Mouse (Mus musculus): ENCODE data around the gene Vps72. TPM values are rescaled to one million over a fixed set of nuclear protein-coding genes. Genes with fewer than 3 reads are reported as not detected.
"Not testable (repeated sequence)": the region's sequence is repeated elsewhere in the genome, so short reads cannot be mapped to it uniquely, and the experiment has no call there.

Gene Vps72
- total RNA-seq, 1 experiment = 35.7 TPM

DNA sequence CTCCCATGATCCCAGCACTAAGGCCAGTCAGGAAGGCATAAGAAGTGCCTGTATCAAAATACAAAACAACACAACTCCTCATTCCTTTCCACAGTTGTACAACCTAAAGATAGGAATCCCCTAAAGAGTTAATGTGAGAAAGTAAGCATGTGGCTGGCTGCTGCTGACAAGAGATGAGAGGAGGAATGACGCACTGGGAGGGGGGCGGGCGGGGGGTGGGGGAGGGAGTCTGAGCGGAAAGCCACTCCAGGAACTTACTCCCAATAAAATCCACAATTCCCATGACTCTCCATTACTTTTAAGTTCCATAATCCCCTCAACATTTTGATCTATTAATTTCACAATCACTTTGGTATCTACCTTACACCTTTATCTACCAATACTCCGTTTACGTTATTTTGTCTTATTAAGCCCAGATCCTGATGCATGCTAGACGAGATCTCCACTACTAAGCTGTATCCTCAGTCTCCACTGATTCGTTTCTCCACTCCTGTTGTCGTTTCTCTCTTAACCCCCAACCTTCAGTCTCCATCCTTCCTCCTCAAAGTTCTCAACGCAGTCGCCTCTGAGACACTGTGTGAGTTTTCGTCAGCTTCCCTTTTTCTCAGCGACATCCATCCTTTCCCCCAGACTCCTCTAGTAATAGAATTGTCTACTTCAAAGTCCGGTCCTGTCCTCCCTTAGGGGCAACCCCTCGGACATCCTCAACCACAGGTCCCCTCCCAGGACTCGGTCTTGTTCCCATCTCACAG is 5.1 kb upstream of the Vps72 start:
- Histone ChIP-seq H3K9ac (ENCODE audit: insufficient read depth, low read depth, low read length, poor library complexity, severe bottlenecking) (peak overlapping the region; percentile 89), H3K4me1 (ENCODE audit: control insufficient read depth in 2 of 2, insufficient read depth in 2 of 2, low read length in 2 of 2, poor library complexity in 1 of 2) (peaks cover 0 to 1% of the 10 kb centered on the region in 2 experiments; a peak in 1 of 4 replicates), H3K36me3 (ENCODE audit: control insufficient read depth, insufficient read depth, low read length, poor library complexity, severe bottlenecking) (peaks cover 5% of the 10 kb centered on the region; the same call in 1 of the 2 replicates), H3K4me3 (ENCODE audit: insufficient read depth in 1 of 2, low read depth in 1 of 2, low read length in 2 of 2, poor library complexity in 1 of 2, severe bottlenecking in 1 of 2) (peak overlapping the region; percentile 85 to 89), H3K9me3 (ENCODE audit: control insufficient read depth, insufficient read depth, low read depth, low read length) (no peaks in the 10 kb centered on the region), H3K27ac (ENCODE audit: insufficient read depth, low read depth, low read length, poor library complexity, severe bottlenecking) (peak overlapping the region; percentile 59)
- no peak for TF ChIP-seq ZNF384 (IDR thresholded peaks at IDR 0.05; ENCODE audit: low read depth, low read length)
- in situ Hi-C loops (cut with MboI; ENCODE audit: low sequenced_read_pairs in 2 of 2, unreplicated experiment in 2 of 2) = no loop called here
- no peak for DNase-seq (ENCODE audit: low read depth, low spot score)

DNA sequence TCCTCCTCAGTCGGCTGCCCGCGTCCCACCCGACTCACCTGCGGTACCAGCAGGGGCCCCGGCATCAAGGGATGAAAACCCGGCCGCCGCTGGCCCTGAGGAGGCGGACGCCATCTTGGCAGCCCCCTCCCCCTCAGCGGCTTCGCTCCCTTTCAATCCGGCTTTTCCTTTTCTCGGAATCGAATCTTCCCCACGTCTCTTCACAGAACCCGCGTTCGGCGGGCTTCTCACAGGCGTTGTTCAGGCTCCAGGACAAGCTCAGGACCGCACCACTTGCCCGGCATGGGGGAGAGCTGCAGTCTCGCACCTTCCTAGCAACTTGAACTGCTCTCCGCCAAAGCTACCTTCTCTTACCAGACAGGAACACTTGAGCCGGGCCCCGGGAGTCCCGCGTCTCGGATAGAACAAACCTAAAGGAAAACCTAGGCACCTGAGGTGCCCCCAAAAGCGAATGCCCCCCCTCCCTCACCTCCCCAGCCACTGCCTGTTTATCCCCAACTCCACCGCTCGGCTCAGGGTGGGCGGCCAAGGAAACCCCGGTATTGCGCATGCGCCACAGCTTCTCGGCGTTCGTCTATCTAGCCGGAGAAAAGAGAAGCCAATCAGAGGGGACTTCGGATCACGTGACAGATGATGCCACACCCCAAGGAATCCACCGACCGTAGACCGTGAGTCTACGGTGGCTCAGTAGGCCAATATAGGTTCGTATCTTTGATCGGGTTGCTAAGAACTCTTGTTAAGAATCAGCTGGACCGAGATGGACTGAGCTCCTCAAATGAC is 4.3 kb upstream of the Vps72 start, which contains the start of gene Pip5k1a:
Pip5k1a (minus strand) TSS at position 593 of the 780 bp plus-strand sequence.
- Histone ChIP-seq H3K9ac (ENCODE audit: insufficient read depth, low read depth, low read length, poor library complexity, severe bottlenecking) (peak within 1 kb of the TSS; percentile 89), H3K36me3 (ENCODE audit: control insufficient read depth, insufficient read depth, low read length, poor library complexity, severe bottlenecking) (peaks cover 5% of the 10 kb centered on the region; the same call in 1 of the 2 replicates), H3K4me3 (ENCODE audit: insufficient read depth in 1 of 2, low read depth in 1 of 2, low read length in 2 of 2, poor library complexity in 1 of 2, severe bottlenecking in 1 of 2) (peak within 1 kb of the TSS; percentile 85 to 89), H3K27ac (ENCODE audit: insufficient read depth, low read depth, low read length, poor library complexity, severe bottlenecking) (peak within 1 kb of the TSS; percentile 59), H3K9me3 (ENCODE audit: control insufficient read depth, insufficient read depth, low read depth, low read length) (no peaks in the 10 kb centered on the region), H3K4me1 (ENCODE audit: control insufficient read depth in 2 of 2, insufficient read depth in 2 of 2, low read length in 2 of 2, poor library complexity in 1 of 2) (peaks cover 0 to 1% of the 10 kb centered on the region in 2 experiments; a peak in 1 of 4 replicates)
- DNase-seq (ENCODE audit: low read depth, low spot score) = peak; percentile 96
- in situ Hi-C loops (cut with MboI; ENCODE audit: low sequenced_read_pairs in 2 of 2, unreplicated experiment in 2 of 2) = no loop called here
- TF ChIP-seq CHD2 (IDR thresholded peaks at IDR 0.05; ENCODE audit: low read depth, low read length) (no peak), ZNF384 (IDR thresholded peaks at IDR 0.05; ENCODE audit: low read depth, low read length) (no peak), MAFK (IDR thresholded peaks at IDR 0.05; ENCODE audit: insufficient read depth, low read depth, low read length) (no peak), HCFC1 (IDR thresholded peaks at IDR 0.05; ENCODE audit: borderline replicate concordance, insufficient read depth, low read length) (peak; percentile 65; the same call in 1 of the 2 replicates)

GRCm38 (mm10) chr3:95107308-95107707 is 3.5 kb upstream of the Vps72 start:
- DNase-seq (ENCODE audit: low read depth, low spot score); H3K27ac ChIP-seq (ENCODE audit: insufficient read depth, low read depth, low read length, poor library complexity, severe bottlenecking); in situ Hi-C loops (cut with MboI; ENCODE audit: low sequenced_read_pairs in 2 of 2, unreplicated experiment in 2 of 2); H3K36me3 ChIP-seq (ENCODE audit: control insufficient read depth, insufficient read depth, low read length, poor library complexity, severe bottlenecking); H3K9ac ChIP-seq (ENCODE audit: insufficient read depth, low read depth, low read length, poor library complexity, severe bottlenecking); H3K9me3 ChIP-seq (ENCODE audit: control insufficient read depth, insufficient read depth, low read depth, low read length); H3K4me1 ChIP-seq (ENCODE audit: control insufficient read depth in 2 of 2, insufficient read depth in 2 of 2, low read length in 2 of 2, poor library complexity in 1 of 2): not testable (repeated sequence)
- peak overlapping the region in 1 of 2 experiments; percentile 50; a peak in 2 of 4 replicates for H3K4me3 ChIP-seq (ENCODE audit: insufficient read depth in 1 of 2, low read depth in 1 of 2, low read length in 2 of 2, poor library complexity in 1 of 2, severe bottlenecking in 1 of 2)

- Histone ChIP-seq H3K27ac (ENCODE audit: insufficient read depth, low read depth, low read length, poor library complexity, severe bottlenecking) (no peak overlapping the region), H3K4me1 (ENCODE audit: control insufficient read depth in 2 of 2, insufficient read depth in 2 of 2, low read length in 2 of 2, poor library complexity in 1 of 2) (peaks cover 0 to 1% of the 10 kb centered on the region in 2 experiments; a peak in 1 of 4 replicates), H3K9me3 (ENCODE audit: control insufficient read depth, insufficient read depth, low read depth, low read length) (no peaks in the 10 kb centered on the region), H3K9ac (ENCODE audit: insufficient read depth, low read depth, low read length, poor library complexity, severe bottlenecking) (no peak overlapping the region), H3K4me3 (ENCODE audit: insufficient read depth in 1 of 2, low read depth in 1 of 2, low read length in 2 of 2, poor library complexity in 1 of 2, severe bottlenecking in 1 of 2) (no peak overlapping the region), H3K36me3 (ENCODE audit: control insufficient read depth, insufficient read depth, low read length, poor library complexity, severe bottlenecking) (peaks cover 2% of the 10 kb centered on the region; the same call in 1 of the 2 replicates)
- TF ChIP-seq ZC3H11A (IDR thresholded peaks at IDR 0.05; ENCODE audit: borderline replicate concordance, low read depth, low read length) (no peak), ZNF384 (IDR thresholded peaks at IDR 0.05; ENCODE audit: low read depth, low read length) (no peak), CHD2 (IDR thresholded peaks at IDR 0.05; ENCODE audit: low read depth, low read length) (no peak), MAFK (IDR thresholded peaks at IDR 0.05; ENCODE audit: insufficient read depth, low read depth, low read length) (no peak), HCFC1 (IDR thresholded peaks at IDR 0.05; ENCODE audit: borderline replicate concordance, insufficient read depth, low read length) (no peak)
- in situ Hi-C loops (cut with MboI; ENCODE audit: low sequenced_read_pairs in 2 of 2, unreplicated experiment in 2 of 2) = no loop called here
- no peak for DNase-seq (ENCODE audit: low read depth, low spot score)
These were observed 2.9 kb upstream of the Vps72 start for GRCm38 (mm10) chr3:95107898-95108297.
